Mouse (Mus musculus): ENCODE measurements around the gene Urm1. TPM values are rescaled to one million over a fixed set of nuclear protein-coding genes. Genes with fewer than 3 reads are reported as not detected.

Urm1 gene
- polyA plus RNA-seq, 1 experiment from 2014 or later, result 31.4 TPM

GRCm38 (mm10) chr2:29845636-29846035 lies 25.8 kb downstream of the Urm1 start:
- peak overlapping the region; percentile 65 for H3K4me3 ChIP-seq (ENCODE audit: low read length)
- no peaks in the 10 kb centered on the region for H3K27me3 ChIP-seq (replicated peaks; ENCODE audit: control insufficient read depth, insufficient read depth, low read length)
- 5% methylated on average over 25 of the region's 25 CpGs for WGBS
- H3K36me3 ChIP-seq (ENCODE audit: control insufficient read depth, insufficient read depth, low read length), result no peaks in the 10 kb centered on the region
- ATAC-seq, result peak; percentile 35
- H3K4me2 ChIP-seq (ENCODE audit: low read length), result peak overlapping the region; percentile 87
- peaks cover 31% of the 10 kb centered on the region for H3K4me1 ChIP-seq (ENCODE audit: control insufficient read depth, insufficient read depth, low read depth, low read length)
- peak overlapping the region; percentile 75 for H3K27ac ChIP-seq (ENCODE audit: low read depth, low read length)
- peak overlapping the region; percentile 88 for H3K9ac ChIP-seq (ENCODE audit: low read depth, low read length)
- H3K9me3 ChIP-seq (ENCODE audit: control insufficient read depth, low read length), result no peaks in the 10 kb centered on the region

GRCm38 (mm10) chr2:29846061-29846853 lies 26.4 kb downstream of the Urm1 start:
- peak overlapping the region; percentile 65 for H3K4me3 ChIP-seq (ENCODE audit: low read length)
- peak; percentile 64 for ATAC-seq
- H3K27me3 ChIP-seq (replicated peaks; ENCODE audit: control insufficient read depth, insufficient read depth, low read length), result no peaks in the 10 kb centered on the region
- no peaks in the 10 kb centered on the region for H3K9me3 ChIP-seq (ENCODE audit: control insufficient read depth, low read length)
- H3K27ac ChIP-seq (ENCODE audit: low read depth, low read length), result peak overlapping the region; percentile 75
- WGBS, result 2% methylated on average over 28 of the region's 47 CpGs
- H3K36me3 ChIP-seq (ENCODE audit: control insufficient read depth, insufficient read depth, low read length), result no peaks in the 10 kb centered on the region
- H3K9ac ChIP-seq (ENCODE audit: low read depth, low read length), result peak overlapping the region; percentile 88
- H3K4me1 ChIP-seq (ENCODE audit: control insufficient read depth, insufficient read depth, low read depth, low read length), result peaks cover 31% of the 10 kb centered on the region
- H3K4me2 ChIP-seq (ENCODE audit: low read length), result peak overlapping the region; percentile 87

- no peaks in the 10 kb centered on the region for H3K36me3 ChIP-seq (ENCODE audit: control insufficient read depth, insufficient read depth, low read length)
- H3K9me3 ChIP-seq (ENCODE audit: control insufficient read depth, low read length), result no peaks in the 10 kb centered on the region
- no peaks in the 10 kb centered on the region for H3K27me3 ChIP-seq (replicated peaks; ENCODE audit: control insufficient read depth, insufficient read depth, low read length)
- peaks cover 31% of the 10 kb centered on the region for H3K4me1 ChIP-seq (ENCODE audit: control insufficient read depth, insufficient read depth, low read depth, low read length)
- H3K27ac ChIP-seq (ENCODE audit: low read depth, low read length), result peak overlapping the region; percentile 12; the same call in 1 of the 2 replicates
- 24% methylated on average over 3 of the region's 3 CpGs for WGBS
- ATAC-seq, result no peak
- H3K4me3 ChIP-seq (ENCODE audit: low read length), result peak overlapping the region; percentile 65
- H3K4me2 ChIP-seq (ENCODE audit: low read length), result peak overlapping the region; percentile 87
- H3K9ac ChIP-seq (ENCODE audit: low read depth, low read length), result peak overlapping the region; percentile 88
These were observed 27.0 kb downstream of the Urm1 start for GRCm38 (mm10) chr2:29846911-29847310.

GRCm38 (mm10) chr2:29849041-29849440 lies 29.2 kb downstream of the Urm1 start:
- ATAC-seq, result no peak
- no peak overlapping the region for H3K4me3 ChIP-seq (ENCODE audit: low read length)
- peaks cover 32% of the 10 kb centered on the region for H3K4me1 ChIP-seq (ENCODE audit: control insufficient read depth, insufficient read depth, low read depth, low read length)
- H3K4me2 ChIP-seq (ENCODE audit: low read length), result no peak overlapping the region
- no peaks in the 10 kb centered on the region for H3K36me3 ChIP-seq (ENCODE audit: control insufficient read depth, insufficient read depth, low read length)
- WGBS, result 31% methylated on average over 8 of the region's 8 CpGs
- no peaks in the 10 kb centered on the region for H3K27me3 ChIP-seq (replicated peaks; ENCODE audit: control insufficient read depth, insufficient read depth, low read length)
- H3K27ac ChIP-seq (ENCODE audit: low read depth, low read length), result no peak overlapping the region
- no peak overlapping the region for H3K9ac ChIP-seq (ENCODE audit: low read depth, low read length)
- no peaks in the 10 kb centered on the region for H3K9me3 ChIP-seq (ENCODE audit: control insufficient read depth, low read length)

GRCm38 (mm10) chr2:29849841-29850480 lies 30.1 kb downstream of the Urm1 start:
- ATAC-seq, result no peak
- Histone ChIP-seq H3K27ac (ENCODE audit: low read depth, low read length) (no peak overlapping the region), H3K4me1 (ENCODE audit: control insufficient read depth, insufficient read depth, low read depth, low read length) (peaks cover 25% of the 10 kb centered on the region), H3K4me2 (ENCODE audit: low read length) (no peak overlapping the region), H3K36me3 (ENCODE audit: control insufficient read depth, insufficient read depth, low read length) (no peaks in the 10 kb centered on the region), H3K4me3 (ENCODE audit: low read length) (no peak overlapping the region), H3K9me3 (ENCODE audit: control insufficient read depth, low read length) (no peaks in the 10 kb centered on the region), H3K27me3 (replicated peaks; ENCODE audit: control insufficient read depth, insufficient read depth, low read length) (no peaks in the 10 kb centered on the region), H3K9ac (ENCODE audit: low read depth, low read length) (no peak overlapping the region)
- 20% methylated on average over 5 of the region's 5 CpGs for WGBS

GRCm38 (mm10) chr2:29852957-29853485 lies 33.1 kb downstream of the Urm1 start:
- Histone ChIP-seq H3K4me2 (ENCODE audit: low read length) (no peak overlapping the region), H3K36me3 (ENCODE audit: control insufficient read depth, insufficient read depth, low read length) (no peaks in the 10 kb centered on the region), H3K27me3 (replicated peaks; ENCODE audit: control insufficient read depth, insufficient read depth, low read length) (no peaks in the 10 kb centered on the region), H3K4me1 (ENCODE audit: control insufficient read depth, insufficient read depth, low read depth, low read length) (peaks cover 18% of the 10 kb centered on the region), H3K9me3 (ENCODE audit: control insufficient read depth, low read length) (no peaks in the 10 kb centered on the region), H3K4me3 (ENCODE audit: low read length) (no peak overlapping the region), H3K27ac (ENCODE audit: low read depth, low read length) (no peak overlapping the region), H3K9ac (ENCODE audit: low read depth, low read length) (no peak overlapping the region)
- 15% methylated on average over 4 of the region's 4 CpGs for WGBS
- ATAC-seq, result no peak

- Histone ChIP-seq H3K9ac (ENCODE audit: low read depth, low read length) (no peak overlapping the region), H3K27me3 (replicated peaks; ENCODE audit: control insufficient read depth, insufficient read depth, low read length) (no peaks in the 10 kb centered on the region), H3K36me3 (ENCODE audit: control insufficient read depth, insufficient read depth, low read length) (no peaks in the 10 kb centered on the region), H3K4me3 (ENCODE audit: low read length) (no peak overlapping the region), H3K27ac (ENCODE audit: low read depth, low read length) (no peak overlapping the region), H3K4me1 (ENCODE audit: control insufficient read depth, insufficient read depth, low read depth, low read length) (peaks cover 18% of the 10 kb centered on the region), H3K9me3 (ENCODE audit: control insufficient read depth, low read length) (no peaks in the 10 kb centered on the region), H3K4me2 (ENCODE audit: low read length) (no peak overlapping the region)
- 40% methylated on average over 5 of the region's 5 CpGs for WGBS
- ATAC-seq, result no peak
These were observed 33.9 kb downstream of the Urm1 start for GRCm38 (mm10) chr2:29853736-29854135.

- Histone ChIP-seq H3K9me3 (ENCODE audit: control insufficient read depth, low read length) (no peaks in the 10 kb centered on the region), H3K27me3 (replicated peaks; ENCODE audit: control insufficient read depth, insufficient read depth, low read length) (no peaks in the 10 kb centered on the region), H3K27ac (ENCODE audit: low read depth, low read length) (no peak overlapping the region), H3K36me3 (ENCODE audit: control insufficient read depth, insufficient read depth, low read length) (no peaks in the 10 kb centered on the region), H3K9ac (ENCODE audit: low read depth, low read length) (no peak overlapping the region), H3K4me1 (ENCODE audit: control insufficient read depth, insufficient read depth, low read depth, low read length) (peaks cover 11% of the 10 kb centered on the region), H3K4me2 (ENCODE audit: low read length) (no peak overlapping the region), H3K4me3 (ENCODE audit: low read length) (no peak overlapping the region)
- no peak for ATAC-seq
- 28% methylated on average over 10 of the region's 10 CpGs for whole genome bisulfite sequencing
These were observed 35.8 kb downstream of the Urm1 start for GRCm38 (mm10) chr2:29855585-29856210.
